Mouse (Mus musculus): ENCODE measurements around the gene Fam71e1. TPM values are rescaled to one million over a fixed set of nuclear protein-coding genes. Genes with fewer than 3 reads are reported as not detected.

Gene Fam71e1
- polyA plus RNA-seq, 1 experiment from 2014 or later = 24.9 TPM

DNA sequence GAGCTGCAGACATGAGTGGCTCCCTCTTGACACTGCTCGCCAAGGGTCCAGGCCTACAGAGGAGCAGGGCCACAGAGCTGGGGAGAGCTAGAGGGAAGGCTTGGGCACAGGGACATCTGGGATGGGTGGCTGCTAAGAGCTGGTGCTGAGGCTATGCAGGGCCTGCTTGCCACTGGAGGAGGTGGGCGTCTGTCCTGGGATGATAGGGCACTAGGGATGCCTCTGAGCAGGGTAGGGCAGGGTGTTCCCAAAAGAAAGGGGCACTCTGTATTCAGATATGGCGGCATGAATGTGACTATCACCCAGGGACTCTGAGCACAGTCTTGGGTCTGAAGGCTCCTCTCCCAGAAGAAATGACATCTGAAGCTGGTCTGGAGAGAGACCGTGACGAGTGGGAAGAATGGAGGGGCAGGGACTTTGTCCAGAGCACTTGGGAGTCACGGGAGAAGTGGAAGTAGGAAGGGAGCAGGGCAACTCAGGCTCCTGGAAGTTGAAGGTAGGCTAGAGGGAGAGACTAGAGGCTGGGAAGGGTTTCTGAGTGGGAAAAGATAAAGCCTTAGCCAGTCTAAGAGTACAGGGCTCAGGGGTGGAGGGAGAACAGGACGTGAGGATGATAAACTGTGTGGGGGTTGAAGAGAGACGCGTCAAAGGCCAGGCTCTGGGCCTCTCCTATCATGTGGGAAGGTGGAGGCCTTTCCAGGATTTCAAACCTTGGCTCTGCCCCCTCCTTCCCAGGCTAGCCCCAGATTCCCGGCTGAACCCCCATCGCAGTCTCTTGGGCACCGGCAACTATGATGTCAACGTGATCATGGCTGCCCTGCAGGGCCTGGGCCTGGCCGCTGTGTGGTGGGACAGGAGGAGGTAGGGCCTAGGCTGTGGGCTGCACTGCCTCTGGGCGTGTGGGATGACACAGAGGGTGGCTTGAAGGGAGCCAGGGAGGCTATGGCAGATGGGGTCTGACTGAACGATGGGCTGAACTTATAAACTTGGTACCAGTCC is 26.4 kb upstream of the Fam71e1 start:
- Histone ChIP-seq H3K36me3 (ENCODE audit: control insufficient read depth, insufficient read depth, low read length) (no peaks in the 10 kb centered on the region), H3K9me3 (ENCODE audit: control insufficient read depth, low read length) (no peaks in the 10 kb centered on the region), H3K27ac (ENCODE audit: low read depth, low read length) (peak overlapping the region; percentile 89; the same call in 1 of the 2 replicates), H3K4me2 (ENCODE audit: low read depth, low read length) (no peak overlapping the region; the same call in 1 of the 2 replicates), H3K27me3 (ENCODE audit: control insufficient read depth, insufficient read depth, low read length) (no peaks in the 10 kb centered on the region), H3K4me1 (ENCODE audit: control insufficient read depth, insufficient read depth, low read length) (peaks cover 15% of the 10 kb centered on the region), H3K9ac (replicated peaks; ENCODE audit: low read depth, low read length) (no peak overlapping the region), H3K4me3 (ENCODE audit: low read depth, low read length) (no peak overlapping the region)
- no peak for ATAC-seq (ENCODE audit: low read depth)
- 87% methylated on average over 16 of the region's 16 CpGs for WGBS

DNA sequence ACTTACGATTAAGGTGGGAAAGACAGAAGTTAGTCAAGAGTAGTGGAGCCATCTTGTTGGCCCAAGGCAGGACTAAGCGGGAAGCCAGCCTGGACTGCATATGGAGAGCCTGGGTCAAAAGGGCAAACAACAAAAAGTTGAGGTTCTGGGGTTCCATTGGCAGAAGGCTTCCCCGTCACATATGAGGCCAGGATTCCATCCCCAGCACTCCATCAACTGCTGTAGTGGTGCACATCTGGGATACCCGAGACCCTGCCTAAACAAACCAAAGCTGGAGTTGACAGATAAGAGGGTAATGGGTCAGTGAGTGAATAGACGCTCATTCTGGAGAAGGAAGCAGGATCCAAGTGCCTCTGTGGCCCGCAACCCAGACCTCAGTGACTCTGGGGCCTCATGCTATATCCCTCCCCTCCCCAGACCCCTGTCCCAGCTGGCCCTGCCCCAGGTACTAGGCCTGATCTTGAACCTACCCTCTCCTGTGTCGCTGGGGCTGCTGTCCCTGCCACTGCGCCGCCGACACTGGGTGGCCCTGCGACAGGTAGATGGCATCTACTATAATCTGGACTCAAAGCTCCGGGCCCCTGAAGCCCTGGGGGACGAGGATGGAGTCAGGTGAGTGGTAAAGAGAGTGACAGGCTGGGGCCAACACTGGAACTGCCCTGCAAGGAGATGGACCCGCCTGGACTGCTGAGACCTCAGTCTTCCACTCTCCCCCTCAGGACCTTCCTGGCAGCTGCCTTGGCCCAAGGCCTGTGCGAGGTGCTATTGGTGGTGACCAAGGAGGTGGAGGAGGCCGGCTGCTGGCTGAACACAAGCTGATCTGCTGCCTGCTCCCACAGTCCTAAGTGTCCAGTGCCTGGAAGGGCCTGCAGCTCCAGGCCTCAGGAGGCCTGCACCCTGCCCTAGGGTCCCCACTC is 25.4 kb upstream of the Fam71e1 start:
- Histone ChIP-seq H3K4me2 (ENCODE audit: low read depth, low read length) (no peak overlapping the region), H3K9me3 (ENCODE audit: control insufficient read depth, low read length) (no peaks in the 10 kb centered on the region), H3K27ac (ENCODE audit: low read depth, low read length) (no peak overlapping the region), H3K4me1 (ENCODE audit: control insufficient read depth, insufficient read depth, low read length) (peaks cover 19% of the 10 kb centered on the region), H3K27me3 (ENCODE audit: control insufficient read depth, insufficient read depth, low read length) (no peaks in the 10 kb centered on the region), H3K4me3 (ENCODE audit: low read depth, low read length) (no peak overlapping the region), H3K9ac (replicated peaks; ENCODE audit: low read depth, low read length) (no peak overlapping the region), H3K36me3 (ENCODE audit: control insufficient read depth, insufficient read depth, low read length) (no peaks in the 10 kb centered on the region)
- no peak for ATAC-seq (ENCODE audit: low read depth)
- WGBS = 88% methylated on average over 16 of the region's 16 CpGs

GRCm38 (mm10) chr7:44471880-44472557 is 24.4 kb upstream of the Fam71e1 start:
- Histone ChIP-seq H3K4me2 (ENCODE audit: low read depth, low read length) (no peak overlapping the region), H3K27me3 (ENCODE audit: control insufficient read depth, insufficient read depth, low read length) (no peaks in the 10 kb centered on the region), H3K9me3 (ENCODE audit: control insufficient read depth, low read length) (no peaks in the 10 kb centered on the region), H3K9ac (replicated peaks; ENCODE audit: low read depth, low read length) (no peak overlapping the region), H3K4me3 (ENCODE audit: low read depth, low read length) (no peak overlapping the region), H3K27ac (ENCODE audit: low read depth, low read length) (no peak overlapping the region), H3K4me1 (ENCODE audit: control insufficient read depth, insufficient read depth, low read length) (peaks cover 19% of the 10 kb centered on the region), H3K36me3 (ENCODE audit: control insufficient read depth, insufficient read depth, low read length) (no peaks in the 10 kb centered on the region)
- 51% methylated on average over 6 of the region's 6 CpGs for WGBS
- ATAC-seq (ENCODE audit: low read depth) = no peak

GRCm38 (mm10) chr7:44472558-44472885 is 23.9 kb upstream of the Fam71e1 start:
- no peak overlapping the region for H3K9ac ChIP-seq (replicated peaks; ENCODE audit: low read depth, low read length)
- 19% methylated on average over 1 of the region's 1 CpGs for WGBS

GRCm38 (mm10) chr7:44472961-44473646 is 23.3 kb upstream of the Fam71e1 start:
- WGBS = 61% methylated on average over 9 of the region's 9 CpGs
- H3K36me3 ChIP-seq (ENCODE audit: control insufficient read depth, insufficient read depth, low read length) = no peaks in the 10 kb centered on the region
- H3K27me3 ChIP-seq (ENCODE audit: control insufficient read depth, insufficient read depth, low read length) = no peaks in the 10 kb centered on the region
- H3K4me2 ChIP-seq (ENCODE audit: low read depth, low read length) = no peak overlapping the region
- no peak overlapping the region for H3K9ac ChIP-seq (replicated peaks; ENCODE audit: low read depth, low read length)
- peaks cover 18% of the 10 kb centered on the region for H3K4me1 ChIP-seq (ENCODE audit: control insufficient read depth, insufficient read depth, low read length)
- ATAC-seq (ENCODE audit: low read depth) = no peak
- H3K27ac ChIP-seq (ENCODE audit: low read depth, low read length) = 0 out of 2 replicates have a peak overlapping the region, but pooled peaks have one; percentile 22
- no peak overlapping the region for H3K4me3 ChIP-seq (ENCODE audit: low read depth, low read length)
- H3K9me3 ChIP-seq (ENCODE audit: control insufficient read depth, low read length) = no peaks in the 10 kb centered on the region

More at GRCm38 (mm10) chr7:44472558-44472885, 23.9 kb upstream of the Fam71e1 start:
- no peak overlapping the region for H3K27ac ChIP-seq (ENCODE audit: low read depth, low read length)
- ATAC-seq (ENCODE audit: low read depth) = no peak
- no peak overlapping the region for H3K4me2 ChIP-seq (ENCODE audit: low read depth, low read length)
- H3K9me3 ChIP-seq (ENCODE audit: control insufficient read depth, low read length) = no peaks in the 10 kb centered on the region
- H3K4me3 ChIP-seq (ENCODE audit: low read depth, low read length) = no peak overlapping the region
- no peaks in the 10 kb centered on the region for H3K36me3 ChIP-seq (ENCODE audit: control insufficient read depth, insufficient read depth, low read length)
- H3K4me1 ChIP-seq (ENCODE audit: control insufficient read depth, insufficient read depth, low read length) = peaks cover 19% of the 10 kb centered on the region
- no peaks in the 10 kb centered on the region for H3K27me3 ChIP-seq (ENCODE audit: control insufficient read depth, insufficient read depth, low read length)

DNA sequence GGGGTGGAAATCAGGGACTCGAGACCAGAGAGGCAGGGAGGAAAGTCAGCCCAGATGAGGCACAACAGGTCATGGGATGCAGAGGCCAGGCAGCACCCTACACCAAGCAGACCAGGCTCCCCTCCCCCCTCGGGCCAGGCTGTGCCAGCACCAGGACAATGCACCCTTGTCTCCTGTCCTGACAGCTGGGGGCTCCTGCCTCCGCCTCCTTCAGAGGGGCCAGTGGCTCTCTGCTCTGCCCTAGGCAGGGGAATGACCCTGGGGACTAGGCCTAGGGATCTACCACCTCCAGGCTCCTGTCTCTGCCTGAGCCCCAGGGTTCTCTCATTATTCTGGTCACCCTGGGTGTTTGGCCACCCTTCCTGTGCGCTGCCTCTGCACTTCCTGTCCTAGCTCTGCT is 22.0 kb upstream of the Fam71e1 start:
- ATAC-seq (ENCODE audit: low read depth) = peak; percentile 78
- Histone ChIP-seq H3K27ac (ENCODE audit: low read depth, low read length) (peak overlapping the region; percentile 60; the same call in 1 of the 2 replicates), H3K4me1 (ENCODE audit: control insufficient read depth, insufficient read depth, low read length) (peaks cover 7% of the 10 kb centered on the region), H3K36me3 (ENCODE audit: control insufficient read depth, insufficient read depth, low read length) (no peaks in the 10 kb centered on the region), H3K4me3 (ENCODE audit: low read depth, low read length) (no peak overlapping the region), H3K9ac (replicated peaks; ENCODE audit: low read depth, low read length) (0 out of 2 replicates have a peak overlapping the region, but pooled peaks have one; percentile 25), H3K27me3 (ENCODE audit: control insufficient read depth, insufficient read depth, low read length) (no peaks in the 10 kb centered on the region), H3K4me2 (ENCODE audit: low read depth, low read length) (no peak overlapping the region), H3K9me3 (ENCODE audit: control insufficient read depth, low read length) (no peaks in the 10 kb centered on the region)
- 13% methylated on average over 3 of the region's 4 CpGs for WGBS

GRCm38 (mm10) chr7:44475046-44475614 is 21.3 kb upstream of the Fam71e1 start:
- 33% methylated on average over 5 of the region's 5 CpGs for WGBS
- Histone ChIP-seq H3K4me1 (ENCODE audit: control insufficient read depth, insufficient read depth, low read length) (peaks cover 7% of the 10 kb centered on the region), H3K9ac (replicated peaks; ENCODE audit: low read depth, low read length) (no peak overlapping the region), H3K27ac (ENCODE audit: low read depth, low read length) (peak overlapping the region; percentile 60), H3K4me3 (ENCODE audit: low read depth, low read length) (no peak overlapping the region), H3K27me3 (ENCODE audit: control insufficient read depth, insufficient read depth, low read length) (no peaks in the 10 kb centered on the region), H3K4me2 (ENCODE audit: low read depth, low read length) (no peak overlapping the region), H3K36me3 (ENCODE audit: control insufficient read depth, insufficient read depth, low read length) (no peaks in the 10 kb centered on the region), H3K9me3 (ENCODE audit: control insufficient read depth, low read length) (no peaks in the 10 kb centered on the region)
- no peak for ATAC-seq (ENCODE audit: low read depth)
